Mouse (Mus musculus): ENCODE measurements around the gene Slc12a5.

- TF ChIP-seq CTCF (IDR thresholded peaks at IDR 0.05; ENCODE audit: low read depth) (no peak), EP300 (IDR thresholded peaks at IDR 0.05; ENCODE audit: low read depth) (no peak)
Measured at GRCm38 (mm10) chr2:165010351-165010750, 49.7 kb downstream of the Slc12a5 start.
